Mouse (Mus musculus): ENCODE measurements around the gene Metap1d. TPM values are rescaled to one million over a fixed set of nuclear protein-coding genes. Genes with fewer than 3 reads are reported as not detected.

Gene Metap1d
- total and polyA plus RNA-seq, 3 experiments: 18.9 to 28.3 (median 21.5) TPM

GRCm38 (mm10) chr2:71483046-71483716 lies 30.1 kb downstream of the Metap1d start:
- Histone ChIP-seq H3K27me3 (replicated peaks) (no peaks in the 10 kb centered on the region), H3K4me3 (replicated peaks in 1 of 3; ENCODE audit: low read depth in 2 of 3, low read length in 2 of 3, poor library complexity in 1 of 3) (no peak overlapping the region), H3K79me2 (replicated peaks; ENCODE audit: control insufficient read depth, extremely low read depth, insufficient read depth, poor library complexity, severe bottlenecking) (peaks cover 2% of the 10 kb centered on the region; the same call in 1 of the 2 replicates), H3K36me3 (replicated peaks in 1 of 2; ENCODE audit: control insufficient read depth in 1 of 2, insufficient read depth in 1 of 2, low read length in 1 of 2) (peaks cover 0 to 4% of the 10 kb centered on the region in 2 experiments), H3K4me2 (ENCODE audit: insufficient read depth, low read depth, poor library complexity, severe bottlenecking) (no peak overlapping the region), H3K4me1 (ENCODE audit: control insufficient read depth in 1 of 2, insufficient read depth in 2 of 2) (peaks cover 2 to 33% of the 10 kb centered on the region in 2 experiments; a peak in 3 of 4 replicates), H3K9me3 (replicated peaks; ENCODE audit: low read length) (no peaks in the 10 kb centered on the region), H3K27ac (ENCODE audit: insufficient read depth, low read depth) (no peak overlapping the region), H3K9ac (ENCODE audit: insufficient read depth, low read depth) (no peak overlapping the region)
- DNase-seq (ENCODE audit: extremely low read depth): no peak
- dilution Hi-C loops (cut with MboI; ENCODE audit: extremely low pct_ligation_motif_present, extremely low pct_unique_long_range_greater_than_20kb, low sequenced_read_pairs) (no loop called here), in situ Hi-C loops (cut with MboI; ENCODE audit: low pct_ligation_motif_present, low pct_unique_long_range_greater_than_20kb, low sequenced_read_pairs) (no loop called here)
- TF ChIP-seq USF2 (conservative IDR thresholded peaks at IDR 0.05; ENCODE audit: low read depth, low read length) (no peak), ZMIZ1 (IDR thresholded peaks at IDR 0.05; ENCODE audit: low read depth, low read length) (no peak), ELF1 (IDR thresholded peaks at IDR 0.05; ENCODE audit: low read depth, low read length) (no peak), ZKSCAN1 (IDR thresholded peaks at IDR 0.05; ENCODE audit: borderline replicate concordance, low read depth, low read length) (no peak), UBTF (IDR thresholded peaks at IDR 0.05; ENCODE audit: low read depth, low read length) (no peak), SMC3 (IDR thresholded peaks at IDR 0.05; ENCODE audit: low read depth, low read length) (no peak), E2F4 (IDR thresholded peaks at IDR 0.05; ENCODE audit: insufficient replicate concordance, low read depth, low read length) (no peak), CHD1 (IDR thresholded peaks at IDR 0.05; ENCODE audit: low read depth, low read length) (no peak), MEF2A (IDR thresholded peaks at IDR 0.05; ENCODE audit: borderline replicate concordance, low read depth, low read length) (no peak)

- in situ Hi-C loops (cut with MboI; ENCODE audit: low pct_ligation_motif_present, low pct_unique_long_range_greater_than_20kb, low sequenced_read_pairs): no loop called here
Observed at GRCm38 (mm10) chr2:71483717-71484066, 30.6 kb downstream of the Metap1d start.

GRCm38 (mm10) chr2:71491295-71491694 lies 38.2 kb downstream of the Metap1d start:
- dilution Hi-C loops (cut with MboI; ENCODE audit: extremely low pct_ligation_motif_present, extremely low pct_unique_long_range_greater_than_20kb, low sequenced_read_pairs): no loop called here

More at GRCm38 (mm10) chr2:71483717-71484066, 30.6 kb downstream of the Metap1d start:
- Histone ChIP-seq H3K9me3 (replicated peaks; ENCODE audit: low read length) (no peaks in the 10 kb centered on the region), H3K79me2 (replicated peaks; ENCODE audit: control insufficient read depth, extremely low read depth, insufficient read depth, poor library complexity, severe bottlenecking) (peaks cover 2% of the 10 kb centered on the region; the same call in 1 of the 2 replicates), H3K4me1 (ENCODE audit: control insufficient read depth in 1 of 2, insufficient read depth in 2 of 2) (peaks cover 2 to 33% of the 10 kb centered on the region in 2 experiments; a peak in 3 of 4 replicates), H3K9ac (ENCODE audit: insufficient read depth, low read depth) (no peak overlapping the region), H3K4me3 (replicated peaks in 1 of 3; ENCODE audit: low read depth in 2 of 3, low read length in 2 of 3, poor library complexity in 1 of 3) (no peak overlapping the region), H3K27me3 (replicated peaks) (no peaks in the 10 kb centered on the region), H3K36me3 (replicated peaks in 1 of 2; ENCODE audit: control insufficient read depth in 1 of 2, insufficient read depth in 1 of 2, low read length in 1 of 2) (peaks cover 0 to 4% of the 10 kb centered on the region in 2 experiments), H3K27ac (ENCODE audit: insufficient read depth, low read depth) (no peak overlapping the region), H3K4me2 (ENCODE audit: insufficient read depth, low read depth, poor library complexity, severe bottlenecking) (no peak overlapping the region)
- no peak for DNase-seq (ENCODE audit: extremely low read depth)
- dilution Hi-C loops (cut with MboI; ENCODE audit: extremely low pct_ligation_motif_present, extremely low pct_unique_long_range_greater_than_20kb, low sequenced_read_pairs): no loop called here
- TF ChIP-seq RAD21 (IDR thresholded peaks at IDR 0.05; ENCODE audit: low read depth, low read length) (no peak), UBTF (IDR thresholded peaks at IDR 0.05; ENCODE audit: low read depth, low read length) (no peak), NRF1 (IDR thresholded peaks at IDR 0.05; ENCODE audit: low read depth, low read length) (no peak), JUND (conservative IDR thresholded peaks at IDR 0.05; ENCODE audit: low read depth, low read length) (no peak), IRF4 (IDR thresholded peaks at IDR 0.05; ENCODE audit: low read depth, low read length) (no peak), ELF1 (IDR thresholded peaks at IDR 0.05; ENCODE audit: low read depth, low read length) (no peak), MAX (IDR thresholded peaks at IDR 0.05; ENCODE audit: low read length) (no peak)

More at GRCm38 (mm10) chr2:71491295-71491694, 38.2 kb downstream of the Metap1d start:
- DNase-seq (ENCODE audit: extremely low read depth): no peak
- peak overlapping the region; percentile 52; the same call in 1 of the 2 replicates for H3K4me2 ChIP-seq (ENCODE audit: insufficient read depth, low read depth, poor library complexity, severe bottlenecking)
- H3K79me2 ChIP-seq (replicated peaks; ENCODE audit: control insufficient read depth, extremely low read depth, insufficient read depth, poor library complexity, severe bottlenecking): no peaks in the 10 kb centered on the region
- no peaks in the 10 kb centered on the region for H3K27me3 ChIP-seq (replicated peaks)
- in situ Hi-C loops (cut with MboI; ENCODE audit: low pct_ligation_motif_present, low pct_unique_long_range_greater_than_20kb, low sequenced_read_pairs): no loop called here
- no peaks in the 10 kb centered on the region for H3K9me3 ChIP-seq (replicated peaks; ENCODE audit: low read length)
- no peak overlapping the region for H3K4me3 ChIP-seq (replicated peaks in 1 of 3; ENCODE audit: low read depth in 2 of 3, low read length in 2 of 3, poor library complexity in 1 of 3)
- no peak overlapping the region for H3K27ac ChIP-seq (ENCODE audit: insufficient read depth, low read depth)
- TF ChIP-seq CTCF (conservative IDR thresholded peaks at IDR 0.05 in 1 of 2, IDR thresholded peaks at IDR 0.05 in 1 of 2; ENCODE audit: low read depth in 2 of 2, low read length in 2 of 2): no peak
- TF ChIP-seq JUN (IDR thresholded peaks at IDR 0.05; ENCODE audit: insufficient read depth, low read depth, low read length): no peak
- peak; percentile 60; the same call in 1 of the 2 replicates for TF ChIP-seq ZNF384 (IDR thresholded peaks at IDR 0.05; ENCODE audit: low read depth, low read length)
- H3K4me1 ChIP-seq (ENCODE audit: control insufficient read depth in 1 of 2, insufficient read depth in 2 of 2): peaks cover 6 to 36% of the 10 kb centered on the region in 2 experiments; a peak in 3 of 4 replicates
- no peak overlapping the region for H3K9ac ChIP-seq (ENCODE audit: insufficient read depth, low read depth)
- H3K36me3 ChIP-seq (replicated peaks in 1 of 2; ENCODE audit: control insufficient read depth in 1 of 2, insufficient read depth in 1 of 2, low read length in 1 of 2): peaks cover 0 to 11% of the 10 kb centered on the region in 2 experiments

Data from CH12.LX (cell line).